8 mouse cellular contexts compared by ENCODE assay signal in the genomic region with DNA sequence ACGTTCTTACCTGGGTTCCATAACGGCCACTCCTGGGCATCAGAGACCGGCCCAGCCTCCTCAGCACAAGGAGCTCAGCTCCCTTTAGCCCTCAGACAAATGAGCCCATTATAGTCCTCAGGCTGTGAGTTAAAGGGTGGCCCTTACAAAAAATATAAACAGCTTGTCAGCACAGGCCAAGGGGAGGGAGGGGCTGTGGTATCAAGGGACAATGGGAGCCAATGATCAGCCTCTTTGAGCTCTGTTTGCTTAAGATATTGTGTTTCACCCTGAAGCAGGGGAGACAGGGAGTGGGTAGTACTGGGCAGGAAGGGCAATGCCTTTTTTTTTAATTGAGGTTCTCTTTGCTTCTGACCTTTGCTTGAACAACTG. TPM values are rescaled to one million over a fixed set of nuclear protein-coding genes. Genes with fewer than 3 reads are reported as not detected.
DNase-seq lines count a peak whose midpoint lies in the region; ATAC-seq lines count a peak whose summit lies in the region.

No protein-coding gene starts in this region.

- H3K4me2 ChIP-seq in hindbrain, embryonic 12.5 days (replicated peaks): peak overlapping the region; percentile 43

- H3K9ac ChIP-seq in hindbrain, embryonic 12.5 days: no peak overlapping the region

- H3K27ac ChIP-seq in hindbrain, embryonic 12.5 days: peak overlapping the region; percentile 57

- no peaks in the 10 kb centered on the region for H3K27me3 ChIP-seq in hindbrain, embryonic 12.5 days

- peak; percentile 80 for ATAC-seq in hindbrain, embryonic 12.5 days (ENCODE audit: low FRiP score)

- H3K36me3 ChIP-seq in hindbrain, embryonic 12.5 days: no peaks in the 10 kb centered on the region

- H3K9me3 ChIP-seq in hindbrain, embryonic 12.5 days (replicated peaks): no peaks in the 10 kb centered on the region

- H3K4me3 ChIP-seq in hindbrain, embryonic 12.5 days: peak overlapping the region; percentile 16

- H3K4me1 ChIP-seq in hindbrain, embryonic 12.5 days: peaks cover 42% of the 10 kb centered on the region

- 6% methylated on average over 3 of the region's 3 CpGs for WGBS in hindbrain, embryonic 12.5 days

- peak; percentile 24 to 44 for DNase-seq in spleen, postnatal 36 days (ENCODE audit: low spot score in 2 of 2)
- no peak for DNase-seq in spleen, adult 18-20 months
- peak; percentile 34 for DNase-seq in lung, postnatal 10 days
- no peak for DNase-seq in testis, postnatal 10 days (ENCODE audit: low spot score)
- DNase-seq in layer of hippocampus, postnatal 10 days (ENCODE audit: low spot score in 2 of 2): no peak
- no peak for DNase-seq in layer of hippocampus, adult 18-20 months (ENCODE audit: low spot score in 2 of 2)
- DNase-seq in right cerebral cortex, adult 18-20 months: no peak

RNA-seq across cellular contexts. Expression of a gene that starts 36.1 kb away (rescaled TPM):
- 121 and 125 TPM in 2 replicates for polyA plus RNA-seq in hindbrain, embryonic 12.5 days (2016; fragmentation: Nextera tagmentation; extraction: Ambion mirVana)
- 100 to 1,000 TPM; 267 to 271 TPM for total RNA-seq in layer of hippocampus, postnatal 10 days (2021)
- total RNA-seq in layer of hippocampus, adult 18-20 months (2021): 100 to 1,000 TPM; 438 to 456 TPM

Comparison
In these comparisons a context has a peak if more than half of its experiments do, and no peak if none do; other contexts are left out.
1. DNase-seq: peak in spleen, postnatal 36 days (2 of 2) and lung, postnatal 10 days (single experiment); none in spleen, adult 18-20 months (0 of 2), testis, postnatal 10 days (single experiment), layer of hippocampus, postnatal 10 days (0 of 2), layer of hippocampus, adult 18-20 months (0 of 2) and right cerebral cortex, adult 18-20 months (single experiment).